Mouse (Mus musculus): ENCODE measurements around the gene Hfe. TPM values are rescaled to one million over a fixed set of nuclear protein-coding genes. Genes with fewer than 3 reads are reported as not detected.
"Not testable (repeated sequence)": the region's sequence is repeated elsewhere in the genome, so short reads cannot be mapped to it uniquely, and the experiment has no call there.

The Hfe gene
- polyA plus RNA-seq, 1 experiment: 95.3 TPM

DNA sequence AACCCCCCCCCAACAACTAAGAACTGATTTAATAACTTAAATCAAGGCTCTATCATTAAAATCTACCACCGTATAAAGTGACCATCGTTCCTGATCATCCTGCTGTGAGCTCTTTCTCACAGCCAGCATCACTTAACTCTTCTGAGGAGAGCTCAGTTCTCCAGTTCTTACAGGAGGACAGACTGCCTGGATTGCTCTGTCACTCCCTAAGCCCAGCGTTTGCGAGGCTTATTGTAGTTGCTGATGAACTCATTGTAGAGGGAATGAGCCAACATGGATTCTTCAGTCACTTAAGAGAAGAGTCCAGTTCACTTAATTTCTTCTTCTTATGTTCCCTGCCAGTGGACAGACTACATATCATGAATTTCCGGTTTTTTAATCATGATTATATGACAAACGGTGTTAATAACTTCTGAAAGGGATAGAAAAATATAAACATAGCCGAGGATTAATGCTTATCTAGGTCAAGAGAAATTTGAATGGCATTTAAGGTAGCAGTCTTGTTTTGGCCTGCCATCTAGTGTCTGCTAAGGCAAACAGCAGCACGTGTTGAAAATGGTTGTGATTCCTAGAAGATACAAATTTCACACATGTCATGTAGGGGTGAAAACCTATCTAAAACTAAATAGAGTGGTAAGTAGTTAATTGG, 21.6 kb upstream of the Hfe start:
- TF ChIP-seq CTCF (IDR thresholded peaks at IDR 0.05; ENCODE audit: low read depth, low read length): no peak
- Histone ChIP-seq H3K27ac (ENCODE audit: insufficient read depth, low read depth, low read length) (no peak overlapping the region), H3K4me1 (ENCODE audit: control insufficient read depth, insufficient read depth, low read length) (peaks cover 19% of the 10 kb centered on the region), H3K4me3 (ENCODE audit: insufficient read depth, low read length) (no peak overlapping the region)

DNA sequence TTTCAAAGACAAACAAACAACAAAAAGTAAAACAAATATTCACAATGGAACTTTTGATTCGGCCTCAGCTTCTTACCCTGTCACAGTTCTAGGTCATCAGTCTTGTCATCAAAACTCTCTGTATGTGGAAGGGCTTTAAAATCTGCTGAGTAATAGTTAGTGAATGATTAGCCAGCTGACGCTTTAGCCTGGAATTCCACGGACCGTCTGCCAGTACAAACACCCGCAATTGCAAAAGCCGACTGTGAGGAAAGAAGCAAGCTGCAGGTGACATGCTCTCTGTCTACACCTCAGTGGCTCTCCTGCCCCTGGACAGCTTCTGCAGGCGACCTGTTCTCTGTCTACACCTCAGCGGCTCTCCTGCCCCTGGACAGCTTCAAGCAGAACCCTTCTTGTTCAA, 19.8 kb upstream of the Hfe start:
- TF ChIP-seq CTCF (IDR thresholded peaks at IDR 0.05; ENCODE audit: low read depth, low read length) (no peak), POLR2A (IDR thresholded peaks at IDR 0.05; ENCODE audit: borderline replicate concordance, low read depth, low read length) (no peak)
- Histone ChIP-seq H3K4me3 (ENCODE audit: insufficient read depth, low read length) (no peak overlapping the region), H3K27ac (ENCODE audit: insufficient read depth, low read depth, low read length) (no peak overlapping the region)

DNA sequence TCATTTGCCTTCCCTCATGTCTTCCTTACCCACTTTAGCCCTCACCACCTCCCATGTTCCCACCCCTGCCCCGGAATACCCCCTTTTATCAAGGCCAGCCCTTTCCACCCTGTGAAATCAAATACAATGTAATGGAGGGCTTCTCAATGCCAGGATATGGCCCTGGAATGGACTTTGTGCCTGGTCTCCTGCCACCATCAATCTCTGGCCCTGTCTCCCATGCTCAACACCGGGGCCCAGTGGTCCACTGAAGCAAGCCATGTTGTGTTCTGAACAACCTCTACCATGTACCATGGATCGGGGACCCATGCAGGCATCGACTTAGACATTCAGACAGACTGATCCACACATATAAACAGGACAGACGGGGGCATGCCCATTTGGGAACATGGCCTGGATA, 19.1 kb upstream of the Hfe start:
- no peak for TF ChIP-seq CTCF (IDR thresholded peaks at IDR 0.05; ENCODE audit: low read depth, low read length)
- no peak for TF ChIP-seq POLR2A (IDR thresholded peaks at IDR 0.05; ENCODE audit: borderline replicate concordance, low read depth, low read length)
- Histone ChIP-seq H3K4me3 (ENCODE audit: insufficient read depth, low read length) (no peak overlapping the region), H3K4me1 (ENCODE audit: control insufficient read depth, insufficient read depth, low read length) (peaks cover 19% of the 10 kb centered on the region), H3K27ac (ENCODE audit: insufficient read depth, low read depth, low read length) (no peak overlapping the region)

More for the DNA sequence above, 19.8 kb upstream of the Hfe start:
- H3K4me1 ChIP-seq (ENCODE audit: control insufficient read depth, insufficient read depth, low read length): peaks cover 19% of the 10 kb centered on the region

DNA sequence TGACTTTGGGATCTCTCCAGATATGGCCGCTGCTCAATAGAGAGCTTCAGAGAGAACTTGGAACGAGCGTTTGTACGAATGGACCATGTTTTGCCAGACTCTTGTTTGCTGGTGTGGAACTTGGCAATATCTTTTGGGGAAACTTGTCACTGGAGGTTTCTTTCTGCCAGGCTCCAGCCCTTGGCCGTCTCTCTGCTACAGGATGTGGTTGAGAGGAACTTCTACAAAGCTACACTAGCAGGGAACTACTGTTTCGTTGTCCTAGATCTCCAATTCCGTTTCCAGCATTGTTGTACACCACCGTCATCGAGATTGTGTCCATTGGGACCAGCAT, 18.5 kb upstream of the Hfe start:
- Histone ChIP-seq H3K4me1 (ENCODE audit: control insufficient read depth, insufficient read depth, low read length) (peaks cover 19% of the 10 kb centered on the region), H3K27ac (ENCODE audit: insufficient read depth, low read depth, low read length) (no peak overlapping the region; the same call in 1 of the 2 replicates), H3K4me3 (ENCODE audit: insufficient read depth, low read length) (no peak overlapping the region)
- no peak for TF ChIP-seq POLR2A (IDR thresholded peaks at IDR 0.05; ENCODE audit: borderline replicate concordance, low read depth, low read length)

DNA sequence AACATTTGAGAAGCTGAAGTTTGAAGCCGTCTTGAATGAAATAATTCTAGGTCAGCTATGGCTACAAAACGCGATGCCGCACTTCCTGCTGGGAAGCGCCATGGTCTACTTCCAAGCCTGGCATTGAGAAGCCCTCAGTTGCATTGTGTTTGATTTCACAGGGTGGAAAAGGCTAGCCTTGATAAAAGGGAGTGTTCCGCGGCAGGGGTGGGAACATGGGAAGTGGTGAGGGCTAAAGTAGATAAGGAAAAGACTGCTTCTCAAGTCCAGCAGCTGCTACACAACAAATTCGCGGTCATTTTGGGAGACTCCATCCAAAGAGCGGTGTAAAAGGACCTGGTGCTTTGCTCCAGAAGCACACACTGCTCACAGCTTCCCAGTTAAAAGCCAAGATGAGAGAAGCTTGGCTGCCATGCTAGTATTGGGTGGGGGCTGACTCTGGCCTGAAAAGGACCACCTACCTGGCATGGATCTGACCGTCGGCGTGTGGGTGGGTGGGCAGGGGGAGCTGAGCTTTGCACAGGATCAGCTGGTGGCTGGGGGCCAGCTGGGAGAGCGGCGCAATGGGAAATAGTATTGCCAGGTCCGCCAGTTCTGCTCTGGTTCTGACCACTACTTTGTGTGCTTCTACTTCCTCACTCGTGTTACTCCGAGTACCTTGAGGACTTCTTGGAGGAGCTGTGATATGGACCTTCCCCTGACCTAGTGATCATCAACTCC, 18.0 kb upstream of the Hfe start:
- Histone ChIP-seq H3K27ac (ENCODE audit: insufficient read depth, low read depth, low read length) (no peak overlapping the region; the same call in 1 of the 2 replicates), H3K4me1 (ENCODE audit: control insufficient read depth, insufficient read depth, low read length) (peaks cover 19% of the 10 kb centered on the region), H3K4me3 (ENCODE audit: insufficient read depth, low read length) (no peak overlapping the region)
- TF ChIP-seq CTCF (IDR thresholded peaks at IDR 0.05; ENCODE audit: low read depth, low read length) (no peak), POLR2A (IDR thresholded peaks at IDR 0.05; ENCODE audit: borderline replicate concordance, low read depth, low read length) (no peak)

DNA sequence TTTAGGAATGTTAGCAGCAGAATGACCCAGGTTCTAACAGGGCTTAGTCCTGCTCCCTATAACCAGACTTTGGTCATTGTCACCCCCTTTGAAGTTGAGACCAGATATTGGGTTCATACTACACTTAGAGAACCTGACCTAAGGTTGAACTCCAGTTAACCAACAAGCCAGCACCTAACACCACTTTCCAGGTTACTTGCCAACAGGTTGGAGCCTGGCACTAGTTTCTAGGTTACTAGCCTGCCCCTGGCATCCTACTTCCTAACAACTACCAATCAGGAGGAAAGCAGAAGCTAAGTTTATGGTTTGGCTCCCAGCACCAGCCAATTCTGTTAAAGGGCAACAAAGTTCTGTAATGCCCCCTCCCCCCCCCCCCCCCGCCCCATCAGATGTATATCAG, 14.6 kb upstream of the Hfe start:
- peaks cover 18% of the 10 kb centered on the region for H3K4me1 ChIP-seq (ENCODE audit: control insufficient read depth, insufficient read depth, low read length)
- no peak for TF ChIP-seq CTCF (IDR thresholded peaks at IDR 0.05; ENCODE audit: low read depth, low read length)
- H3K27ac ChIP-seq (ENCODE audit: insufficient read depth, low read depth, low read length): no peak overlapping the region
- H3K4me3 ChIP-seq (ENCODE audit: insufficient read depth, low read length): no peak overlapping the region

DNA sequence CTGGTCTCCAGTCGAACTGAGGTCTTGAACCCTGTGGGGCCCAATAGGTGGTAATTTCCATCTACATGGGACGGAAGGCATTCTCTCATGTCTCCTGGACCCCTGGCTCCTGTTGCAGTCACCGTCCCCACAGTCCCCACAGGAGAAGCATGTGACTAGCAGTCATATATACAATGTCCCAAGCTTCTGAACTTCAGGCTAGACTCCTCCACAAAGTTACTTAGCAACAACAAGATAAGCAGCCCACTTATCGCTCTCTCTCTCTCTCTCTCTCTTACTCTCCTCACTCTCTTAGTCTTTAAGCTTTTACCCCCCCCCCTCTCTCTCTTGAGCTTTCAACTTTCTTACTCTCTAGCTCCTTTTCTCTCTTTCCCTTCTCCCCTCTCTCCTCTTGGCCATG, 13.6 kb upstream of the Hfe start:
- peaks cover 14% of the 10 kb centered on the region for H3K4me1 ChIP-seq (ENCODE audit: control insufficient read depth, insufficient read depth, low read length)
- H3K4me3 ChIP-seq (ENCODE audit: insufficient read depth, low read length): no peak overlapping the region
- no peak overlapping the region for H3K27ac ChIP-seq (ENCODE audit: insufficient read depth, low read depth, low read length)
- TF ChIP-seq POLR2A (IDR thresholded peaks at IDR 0.05; ENCODE audit: borderline replicate concordance, low read depth, low read length): no peak
- no peak for TF ChIP-seq CTCF (IDR thresholded peaks at IDR 0.05; ENCODE audit: low read depth, low read length)

DNA sequence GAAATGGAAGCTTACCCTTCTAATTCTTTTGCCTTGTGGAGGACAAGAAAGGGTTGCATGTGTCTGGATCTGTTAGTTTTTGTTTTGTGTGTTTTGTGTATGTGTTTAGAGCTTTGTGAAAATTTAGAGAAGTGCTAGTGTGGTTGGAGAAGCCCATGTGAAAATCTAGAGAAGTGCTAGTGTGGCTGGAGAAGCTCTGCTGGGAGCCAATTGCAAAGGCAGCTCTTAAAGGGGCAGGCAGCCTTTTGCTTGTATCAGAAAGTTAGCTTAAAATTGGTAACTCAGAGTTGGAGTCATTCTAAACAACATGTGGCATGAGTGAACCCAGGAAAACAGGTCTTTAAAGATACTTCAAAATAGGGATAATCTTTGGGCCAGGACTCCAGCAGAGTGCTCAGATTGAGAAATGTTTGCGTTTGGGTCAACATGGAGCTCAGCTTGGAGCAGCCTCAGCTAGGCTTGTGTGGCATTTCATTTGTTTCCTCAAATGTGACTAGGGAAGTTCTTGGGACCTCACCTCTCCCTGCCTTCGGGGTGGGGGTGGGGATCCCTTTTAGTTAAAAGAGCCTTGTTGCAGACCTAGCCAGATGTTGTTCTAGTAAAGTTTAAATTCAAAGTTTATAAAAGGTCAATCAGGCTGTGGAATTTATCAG, 7.1 kb upstream of the Hfe start:
- H3K4me3 ChIP-seq (ENCODE audit: insufficient read depth, low read length): not testable (repeated sequence)
- H3K27ac ChIP-seq (ENCODE audit: insufficient read depth, low read depth, low read length): peak overlapping the region; percentile 89
- peaks cover 23% of the 10 kb centered on the region for H3K4me1 ChIP-seq (ENCODE audit: control insufficient read depth, insufficient read depth, low read length)

DNA sequence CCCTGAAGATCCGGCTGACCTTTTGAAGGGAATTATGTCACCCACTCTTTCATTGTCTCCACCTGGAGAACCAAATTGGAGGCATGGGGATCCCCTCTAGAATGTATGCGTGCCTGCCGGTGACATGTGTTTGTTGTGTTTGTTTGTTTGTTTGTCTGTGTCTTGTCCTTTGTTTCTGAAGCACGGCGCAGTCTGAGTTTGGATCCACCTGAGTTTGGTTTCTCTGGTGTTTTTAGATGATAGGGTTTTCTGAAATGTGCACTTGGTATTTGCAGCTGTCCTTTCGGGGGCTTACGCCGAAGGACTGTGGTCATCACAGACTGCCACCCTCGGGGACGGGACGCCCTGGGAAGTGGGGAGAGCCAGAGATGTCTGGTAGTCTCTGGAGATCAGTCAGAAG, 6.5 kb upstream of the Hfe start:
- Histone ChIP-seq H3K27ac (ENCODE audit: insufficient read depth, low read depth, low read length) (peak overlapping the region; percentile 89), H3K4me3 (ENCODE audit: insufficient read depth, low read length) (no peak overlapping the region), H3K4me1 (ENCODE audit: control insufficient read depth, insufficient read depth, low read length) (peaks cover 26% of the 10 kb centered on the region)
- TF ChIP-seq POLR2A (IDR thresholded peaks at IDR 0.05; ENCODE audit: borderline replicate concordance, low read depth, low read length): no peak
- no peak for TF ChIP-seq CTCF (IDR thresholded peaks at IDR 0.05; ENCODE audit: low read depth, low read length)

DNA sequence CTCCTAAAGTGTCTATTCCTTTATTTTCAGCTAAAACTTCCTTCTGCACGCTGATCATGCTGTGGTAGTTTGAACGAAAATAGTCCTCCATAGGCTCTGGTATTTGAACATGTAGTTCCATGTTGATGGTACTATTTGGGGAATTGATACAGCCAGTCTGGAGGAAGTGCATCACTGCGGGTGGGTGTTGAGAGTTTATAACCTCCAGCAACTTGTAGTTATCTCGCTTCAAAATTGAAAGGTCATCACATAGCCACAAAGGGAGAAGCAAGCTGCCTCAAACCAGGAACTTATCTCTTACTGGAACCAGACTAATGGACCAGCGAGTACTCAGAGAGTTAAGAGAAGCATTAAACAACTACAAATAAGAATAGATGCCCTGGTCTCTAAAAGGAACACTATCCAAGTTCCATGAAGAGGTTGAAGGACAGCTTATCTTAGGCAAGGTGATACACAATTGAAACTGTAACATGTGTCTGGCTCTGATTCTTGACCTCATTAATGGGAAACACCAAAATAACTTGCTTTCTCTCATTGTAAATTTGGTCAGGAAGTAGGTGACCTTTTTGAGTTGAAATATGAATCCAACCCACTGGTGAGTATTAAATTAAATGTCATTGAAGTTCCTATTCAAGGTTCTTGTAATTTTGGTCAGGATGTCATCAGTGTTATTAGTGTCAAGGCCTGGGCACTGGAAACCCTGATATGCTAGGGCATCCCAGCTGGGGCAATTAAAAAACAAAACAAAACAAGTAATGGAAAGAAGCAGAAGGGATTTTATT, 5.8 kb upstream of the Hfe start:
- Histone ChIP-seq H3K4me3 (ENCODE audit: insufficient read depth, low read length) (no peak overlapping the region), H3K27ac (ENCODE audit: insufficient read depth, low read depth, low read length) (peak overlapping the region; percentile 6), H3K4me1 (ENCODE audit: control insufficient read depth, insufficient read depth, low read length) (peaks cover 33% of the 10 kb centered on the region)
- TF ChIP-seq POLR2A (IDR thresholded peaks at IDR 0.05; ENCODE audit: borderline replicate concordance, low read depth, low read length) (no peak), CTCF (IDR thresholded peaks at IDR 0.05; ENCODE audit: low read depth, low read length) (no peak)
